Mouse (Mus musculus) megakaryocyte, embryonic 14.5 days (primary cell): ENCODE results near the gene Zfp518b.

Experiments used
- FLI1 ChIP-seq: IDR thresholded peaks from 2 replicates; pipeline ENCODE4 v1.6.1; 2012; ENCODE audit warnings: low read length, inconsistent platforms, mixed read lengths
- GATA1 ChIP-seq: IDR thresholded peaks from 3 replicates; pipeline ENCODE4 v1.6.1; 2012; ENCODE audit warnings: mixed read lengths, low read length, inconsistent platforms, borderline replicate concordance

DNA sequence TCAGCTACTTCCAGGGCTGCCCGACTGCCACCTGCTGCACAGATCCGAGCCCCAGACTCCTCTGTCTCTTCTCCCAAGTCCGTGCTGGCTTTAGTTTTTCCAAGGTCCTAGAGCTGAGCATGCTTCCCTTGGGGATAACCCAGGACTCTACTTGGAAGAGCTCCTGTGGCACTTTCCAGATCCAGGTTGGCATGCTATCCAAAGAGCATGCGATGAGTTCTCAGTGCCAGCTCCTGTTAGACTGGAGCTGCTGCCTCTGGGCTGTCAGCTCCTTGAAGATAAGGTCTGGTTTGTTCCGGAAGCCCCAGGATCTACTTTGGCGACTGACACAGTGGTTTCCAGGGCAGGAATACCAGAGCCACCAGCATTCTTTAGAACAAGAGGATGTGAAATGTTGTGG lies 4.6 kb upstream of the Zfp518b start:
- TF ChIP-seq GATA1 (no peak), FLI1 (no peak)
